Comparison of ENCODE assay signal across 31 mouse cellular contexts in genomic region chrX:72921391-72921790, GRCm38 (mm10).
"Had no signal": no experiment of that assay in that cellular context is flagged by ENCODE, and none has a peak within 500 bp of the region (broad histone marks: within the 10 kb centered on the region; RNA-seq: fewer than 3 reads in every experiment).

No protein-coding gene starts in this region.

- H3K9me3 ChIP-seq: heart, embryonic 10.5 days; heart, embryonic 12.5 days; heart, embryonic 13.5 days; heart, embryonic 15.5 days; hindbrain, embryonic 10.5 days; hindbrain, embryonic 12.5 days; hindbrain, embryonic 13.5 days; hindbrain, embryonic 15.5 days; intestine, embryonic 15.5 days had no signal

- H3K9ac ChIP-seq: heart, embryonic 12.5 days; heart, embryonic 13.5 days; heart, embryonic 15.5 days; hindbrain, embryonic 12.5 days; hindbrain, embryonic 13.5 days; hindbrain, embryonic 14.5 days; hindbrain, embryonic 15.5 days; intestine, embryonic 15.5 days had no signal

- H3K27me3 ChIP-seq: heart, embryonic 12.5 days; heart, embryonic 13.5 days; heart, embryonic 15.5 days; hindbrain, embryonic 12.5 days; hindbrain, embryonic 13.5 days; hindbrain, embryonic 15.5 days; intestine, embryonic 15.5 days had no signal

- H3K4me1 ChIP-seq: heart, embryonic 10.5 days; heart, embryonic 15.5 days; intestine, embryonic 15.5 days had no signal

- H3K27ac ChIP-seq: heart, adult 2 months; heart, embryonic 10.5 days; heart, embryonic 13.5 days; heart, embryonic 15.5 days; hindbrain, embryonic 10.5 days; hindbrain, embryonic 12.5 days; hindbrain, embryonic 13.5 days; hindbrain, embryonic 14.5 days; hindbrain, embryonic 15.5 days; hindbrain, postnatal 0 days; intestine, embryonic 15.5 days; kidney, postnatal 0 days; layer of hippocampus, adult 2 months; left cerebral cortex, adult 2 months had no signal

- H3K4me2 ChIP-seq: heart, embryonic 11.5 days; heart, embryonic 12.5 days; heart, embryonic 13.5 days; heart, embryonic 15.5 days; hindbrain, embryonic 12.5 days; hindbrain, embryonic 13.5 days; intestine, embryonic 15.5 days had no signal

- DNase-seq: heart, adult 18-20 months; heart, adult 2 months; heart, postnatal 10 days; heart, postnatal 14 days; heart, postnatal 36 days; heart, postnatal 4 days; kidney, adult 11 months; kidney, adult 18-20 months; kidney, postnatal 14 days; kidney, postnatal 25 days; layer of hippocampus, adult 9-11 months; layer of hippocampus, postnatal 36 days had no signal

- H3K36me3 ChIP-seq: heart, embryonic 10.5 days; heart, embryonic 15.5 days; hindbrain, embryonic 12.5 days; hindbrain, embryonic 15.5 days; intestine, embryonic 15.5 days had no signal

- ATAC-seq: hindbrain, embryonic 16.5 days; hindbrain, postnatal 0 days; inflammation-experienced regulatory T-cells, adult 6 months; intestine, embryonic 15.5 days; intestine, embryonic 16.5 days; intestine, postnatal 0 days had no signal

- H3K4me3 ChIP-seq: heart, adult 2 months; heart, embryonic 10.5 days; heart, embryonic 12.5 days; heart, embryonic 13.5 days; heart, embryonic 15.5 days; hindbrain, embryonic 10.5 days; hindbrain, embryonic 12.5 days; hindbrain, embryonic 13.5 days; hindbrain, embryonic 15.5 days; intestine, embryonic 15.5 days; layer of hippocampus, adult 2 months; left cerebral cortex, adult 2 months had no signal
